Mouse (Mus musculus) stomach, postnatal 0 days (tissue): ENCODE measurements at regions not wholly inside any gene's neighbourhood (a gene's known extent, or its start where the extent isn't known, plus 50 kb on each side); places are given as distances from the start of the nearest gene placed in this dataset.

Source experiments
- ATAC-seq: fragments of 200-750 bp; cut with Nextera tagmentation; 2 replicates; pipeline ENCODE4 v1.8.0; 2017; ENCODE audit not compliant: low FRiP score, low TSS enrichment
- DNase-seq: peaks from one replicate; pipeline ENCODE4 v3.0.0-alpha.2; 2016; ENCODE audit warnings: low spot score
- H3K27ac ChIP-seq: fragments of 300-500 bp; sonication (generic); replicated peaks from 2 replicates; pipeline ENCODE4 v1.5.1; 2014; ENCODE audit warnings: mild to moderate bottlenecking, control low read depth
- H3K27me3 ChIP-seq: fragments of 300-500 bp; sonication (generic); 2 replicates; pipeline ENCODE4 v1.6.1; 2014; ENCODE audit warnings: low read length; ENCODE audit not compliant: control insufficient read depth, insufficient read depth
- H3K36me3 ChIP-seq: fragments of 300-500 bp; sonication (generic); 2 replicates; pipeline ENCODE4 v1.6.1; 2014; ENCODE audit warnings: low read length, mixed read lengths; ENCODE audit not compliant: control insufficient read depth, insufficient read depth
- H3K4me1 ChIP-seq: fragments of 300-500 bp; sonication (generic); replicated peaks from 2 replicates; pipeline ENCODE4 v1.6.1; 2014; ENCODE audit warnings: antibody characterized with exemption; ENCODE audit not compliant: control insufficient read depth, insufficient read depth
- H3K4me2 ChIP-seq: fragments of 300-500 bp; sonication (generic); replicated peaks from 2 replicates; pipeline ENCODE4 v1.6.1; 2014; ENCODE audit warnings: low read depth, mild to moderate bottlenecking, control low read depth, moderate library complexity
- H3K4me3 ChIP-seq: fragments of 300-500 bp; sonication (generic); 2 replicates; pipeline ENCODE4 v1.5.1; 2014; ENCODE audit warnings: low read depth, low read length, control low read depth
- H3K9ac ChIP-seq: fragments of 300-500 bp; sonication (generic); 2 replicates; pipeline ENCODE4 v1.6.1; 2014; ENCODE audit warnings: mild to moderate bottlenecking, low read length, control low read depth, mixed read lengths
- H3K9me3 ChIP-seq: fragments of 300-500 bp; sonication (generic); 2 replicates; pipeline ENCODE4 v1.6.1; 2016; ENCODE audit warnings: low read length; ENCODE audit not compliant: control insufficient read depth
- CTCF ChIP-seq: IDR thresholded peaks from 2 replicates; pipeline ENCODE4 v1.5.1; 2016; ENCODE audit warnings: antibody characterized with exemption, low read depth, mild to moderate bottlenecking, moderate library complexity
- EP300 ChIP-seq: optimal IDR thresholded peaks from 2 replicates; pipeline ENCODE3; 2016; ENCODE audit warnings: antibody characterized with exemption
- WGBS: fragments of 180-500 bp; shearing (Covaris S2); extraction: QIAGEN DNeasy Blood & Tissue Kit; methylation state at CpG from one replicate; pipeline ENCODE4 v1.1.7; 2014; 5-methylcytosine and 5-hydroxymethylcytosine counted together

DNA sequence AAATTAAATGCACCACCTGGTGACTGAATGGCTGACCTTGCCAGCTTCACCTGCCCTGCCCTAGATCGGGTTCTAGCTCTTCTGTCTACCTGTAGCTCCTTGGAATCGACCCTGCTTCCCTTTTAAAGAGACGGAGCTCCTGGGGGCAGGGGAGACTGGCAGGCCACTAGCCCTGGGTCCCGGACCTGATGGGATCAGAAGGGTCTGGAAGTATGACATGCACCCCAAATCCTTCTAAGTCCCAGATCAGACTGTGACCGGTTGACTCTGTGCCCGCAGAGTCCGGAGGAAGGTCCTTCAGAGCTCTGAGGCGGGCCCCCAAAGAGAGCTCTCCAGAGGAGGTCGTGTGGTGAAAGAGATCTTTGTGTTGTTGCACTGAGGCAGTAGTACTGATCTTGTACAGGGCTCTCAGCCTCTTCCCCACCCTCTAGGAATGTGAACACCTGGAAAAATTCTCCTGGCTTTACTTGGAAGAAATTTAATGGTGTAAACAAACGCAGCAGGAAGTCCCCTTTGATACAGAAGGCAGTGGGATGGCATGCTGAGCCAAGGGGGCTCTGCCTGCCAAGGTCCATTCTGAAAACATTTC is 259.2 kb upstream of the Nr2f2 start:
- WGBS: 25% methylated on average over 10 of the region's 10 CpGs
- Histone ChIP-seq H3K4me2 (peak overlapping the region; percentile 55), H3K4me1 (peaks cover 4% of the 10 kb centered on the region), H3K4me3 (peak overlapping the region; percentile 8), H3K27ac (peak overlapping the region; percentile 69; the same call in 1 of the 2 replicates), H3K36me3 (no peaks in the 10 kb centered on the region), H3K9me3 (no peaks in the 10 kb centered on the region), H3K9ac (no peak overlapping the region), H3K27me3 (no peaks in the 10 kb centered on the region)
- TF ChIP-seq EP300 (no peak), CTCF (no peak)
- no peak for DNase-seq
- peak; percentile 38 for ATAC-seq

DNA sequence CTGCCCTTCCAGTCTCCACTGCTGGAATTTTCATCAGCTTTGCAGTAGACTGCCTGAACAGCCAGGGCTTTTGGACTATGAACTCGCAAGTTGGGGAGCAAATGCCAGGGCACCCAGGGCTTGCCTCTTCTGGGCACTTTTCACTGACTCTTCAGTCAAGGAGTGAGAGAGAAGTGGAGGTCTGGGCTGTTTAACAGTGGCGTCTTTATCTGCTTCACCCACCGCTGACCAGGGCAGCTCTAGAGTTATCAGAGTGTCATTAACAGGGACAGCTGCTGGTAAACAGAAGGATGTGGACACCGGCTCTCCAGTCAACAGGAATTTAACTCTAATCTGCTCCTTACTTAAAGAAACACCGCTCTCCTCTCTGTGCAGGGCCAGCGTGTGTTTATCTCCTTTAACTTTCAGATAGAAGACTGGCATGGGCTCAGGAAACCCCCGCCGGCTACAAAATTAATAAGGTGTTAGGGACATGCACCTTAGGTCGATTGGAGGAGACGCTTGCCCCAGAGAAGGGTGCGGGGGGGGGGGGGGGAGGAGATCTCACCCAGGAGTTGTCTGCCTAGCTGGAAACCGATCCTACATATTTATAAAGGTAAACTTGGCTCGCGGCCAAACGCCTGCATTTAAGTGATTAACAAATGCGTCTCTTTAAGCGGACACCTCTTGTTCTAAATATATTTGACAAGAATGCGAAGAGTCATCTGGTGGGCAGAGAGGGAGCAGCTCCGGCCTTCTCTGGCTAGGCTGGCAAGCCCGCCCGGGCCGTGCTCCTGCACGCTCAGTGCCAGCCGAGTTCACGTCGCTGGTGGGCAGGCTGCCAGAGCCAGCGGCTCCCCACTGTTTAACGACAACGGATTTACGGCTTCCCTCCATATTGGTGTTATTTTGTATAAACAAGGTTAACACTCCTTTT is 258.4 kb upstream of the Nr2f2 start:
- H3K36me3 ChIP-seq: no peaks in the 10 kb centered on the region
- ATAC-seq (peak; percentile 77), DNase-seq (peak; percentile 82)
- H3K9ac ChIP-seq: no peak overlapping the region
- TF ChIP-seq EP300 (no peak), CTCF (no peak)
- H3K4me3 ChIP-seq: peak overlapping the region; percentile 8
- H3K27me3 ChIP-seq: no peaks in the 10 kb centered on the region
- H3K27ac ChIP-seq: peak overlapping the region; percentile 69
- WGBS: 1% methylated on average over 29 of the region's 30 CpGs
- no peaks in the 10 kb centered on the region for H3K9me3 ChIP-seq
- H3K4me2 ChIP-seq: peak overlapping the region; percentile 55
- peaks cover 4% of the 10 kb centered on the region for H3K4me1 ChIP-seq

DNA sequence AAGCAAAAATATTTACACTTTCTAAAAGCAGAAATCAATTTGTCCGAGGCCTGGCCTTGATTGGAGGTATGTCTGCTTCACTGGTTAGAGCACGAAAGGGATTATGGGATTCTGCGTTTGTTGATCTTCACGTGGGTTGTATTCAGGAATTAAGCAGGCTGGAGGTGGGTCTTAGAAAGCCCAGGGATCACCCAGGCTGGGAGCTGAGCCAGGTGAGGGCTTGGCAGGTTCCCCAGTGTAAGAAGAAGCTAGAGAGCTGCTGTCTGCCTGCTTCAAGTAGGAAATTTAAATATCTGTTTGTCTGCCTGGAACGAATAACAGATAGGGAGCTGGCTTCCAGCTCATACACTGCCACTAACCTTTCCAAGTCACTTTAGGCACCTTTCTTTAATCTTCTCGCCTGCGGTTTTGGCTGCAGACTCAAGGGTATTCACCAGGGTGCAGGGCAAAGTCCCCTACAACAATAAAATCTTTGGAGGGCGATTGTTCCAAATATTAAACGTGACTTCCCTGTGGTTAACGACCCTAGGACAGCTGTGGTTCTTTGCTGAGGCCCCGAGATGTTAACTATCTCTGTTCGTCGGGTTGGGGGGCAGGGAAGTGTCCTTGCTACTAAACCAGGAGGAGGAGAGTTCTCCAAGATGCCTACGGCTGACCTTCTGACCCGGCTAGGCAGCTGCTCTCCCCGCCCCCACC is 257.6 kb upstream of the Nr2f2 start:
- H3K27me3 ChIP-seq: no peaks in the 10 kb centered on the region
- WGBS: 9% methylated on average over 16 of the region's 16 CpGs
- ATAC-seq: peak; percentile 38; the same call in 1 of the 2 replicates
- peak overlapping the region; percentile 55 for H3K4me2 ChIP-seq
- peak overlapping the region; percentile 69 for H3K27ac ChIP-seq
- no peak for TF ChIP-seq EP300
- no peak for TF ChIP-seq CTCF
- H3K4me3 ChIP-seq: no peak overlapping the region
- DNase-seq: peak; percentile 60
- H3K9me3 ChIP-seq: no peaks in the 10 kb centered on the region
- no peaks in the 10 kb centered on the region for H3K36me3 ChIP-seq
- no peak overlapping the region for H3K9ac ChIP-seq
- H3K4me1 ChIP-seq: peaks cover 4% of the 10 kb centered on the region

DNA sequence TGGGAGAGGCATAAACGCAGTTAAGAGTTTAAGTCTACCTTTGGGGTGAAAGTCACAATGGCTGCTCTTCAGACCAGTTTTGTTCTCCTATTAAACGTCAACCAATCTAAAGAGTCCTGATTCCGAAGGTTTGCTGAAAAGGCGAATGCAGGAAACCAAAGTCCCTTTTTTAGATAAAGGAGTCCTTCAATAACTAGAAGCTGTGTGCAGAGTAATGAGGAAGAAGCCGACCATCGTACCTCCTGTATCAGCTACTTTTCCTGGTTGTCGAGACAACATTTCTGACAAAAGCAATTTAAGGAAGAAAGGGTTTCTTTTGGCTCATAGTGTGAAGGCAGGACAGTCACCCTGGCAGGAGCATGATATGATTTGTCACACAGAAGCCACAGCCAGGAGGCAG is 252.9 kb upstream of the Nr2f2 start:
- ATAC-seq (no peak), DNase-seq (no peak)
- Histone ChIP-seq H3K27me3 (no peaks in the 10 kb centered on the region), H3K4me2 (no peak overlapping the region), H3K9me3 (no peaks in the 10 kb centered on the region), H3K9ac (no peak overlapping the region), H3K27ac (no peak overlapping the region), H3K36me3 (no peaks in the 10 kb centered on the region), H3K4me1 (no peaks in the 10 kb centered on the region), H3K4me3 (no peak overlapping the region)
- TF ChIP-seq CTCF (no peak), EP300 (no peak)
- 76% methylated on average over 7 of the region's 7 CpGs for WGBS

DNA sequence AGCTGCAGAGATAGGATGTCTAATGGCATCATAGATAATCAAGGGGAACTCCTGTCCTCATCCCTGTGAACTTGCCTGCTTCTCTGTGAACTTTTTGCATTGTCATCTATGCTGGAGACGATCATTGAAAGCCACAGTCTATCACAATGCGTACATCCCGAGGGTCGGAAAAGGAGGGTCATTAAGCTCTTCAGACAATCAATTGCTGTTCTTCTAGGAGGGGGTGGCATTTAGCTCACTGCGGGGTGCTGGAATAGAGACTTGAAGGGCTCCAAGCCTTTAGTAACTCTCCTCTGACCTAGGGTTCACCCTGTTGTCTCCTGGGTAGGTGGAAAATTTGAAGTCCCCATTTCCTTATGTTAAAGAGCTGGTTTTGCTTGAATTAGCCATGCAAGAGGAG is 251.7 kb upstream of the Nr2f2 start:
- Histone ChIP-seq H3K9me3 (no peaks in the 10 kb centered on the region), H3K27ac (no peak overlapping the region), H3K4me3 (no peak overlapping the region), H3K4me1 (no peaks in the 10 kb centered on the region), H3K36me3 (no peaks in the 10 kb centered on the region), H3K9ac (no peak overlapping the region), H3K27me3 (no peaks in the 10 kb centered on the region), H3K4me2 (no peak overlapping the region)
- TF ChIP-seq CTCF (no peak), EP300 (no peak)
- no peak for DNase-seq
- no peak for ATAC-seq
- WGBS: 79% methylated on average over 5 of the region's 5 CpGs
